Mouse (Mus musculus): ENCODE measurements around the gene Vsig10.
"Not testable (repeated sequence)": the region's sequence is repeated elsewhere in the genome, so short reads cannot be mapped to it uniquely, and the experiment has no call there.

The Vsig10 gene

DNA sequence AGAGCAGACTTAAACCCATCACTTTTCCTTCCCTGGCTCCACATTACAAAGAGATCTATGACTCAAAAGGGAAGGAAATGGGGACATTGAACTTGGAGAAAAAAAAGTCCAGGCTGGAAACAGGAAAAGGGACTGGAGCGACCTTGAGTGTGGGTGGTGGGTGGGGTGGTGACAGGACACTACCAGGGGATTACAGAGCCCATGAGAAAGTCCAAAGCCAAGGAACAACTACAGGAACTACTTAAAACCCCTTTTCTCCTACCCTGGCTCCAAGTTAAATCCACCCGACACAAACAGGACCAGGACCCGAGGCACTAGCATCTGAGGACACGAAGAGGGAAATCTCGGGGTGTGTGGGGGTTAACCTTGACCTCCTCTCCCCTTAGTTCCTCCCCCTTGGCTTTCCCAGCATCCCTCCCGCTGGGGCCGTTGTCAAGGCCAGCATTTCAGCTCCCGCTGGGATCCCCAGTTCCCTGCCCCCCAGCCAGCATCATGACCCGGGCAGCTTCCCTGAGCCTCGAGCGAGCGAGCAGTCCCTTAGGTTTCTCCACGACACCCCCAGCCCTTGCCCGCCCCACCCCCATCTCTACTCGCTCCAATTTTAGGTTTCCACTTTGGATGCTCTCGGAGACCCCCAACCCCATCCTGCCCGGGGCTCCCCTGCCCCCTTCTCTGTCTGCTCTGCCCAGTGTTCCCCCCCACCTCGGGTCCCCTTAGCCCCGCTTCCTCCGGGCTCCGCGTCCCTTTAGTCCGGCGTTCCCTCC is 37.7 kb downstream of the Vsig10 start:
- DNase-seq = peak; percentile 48

DNA sequence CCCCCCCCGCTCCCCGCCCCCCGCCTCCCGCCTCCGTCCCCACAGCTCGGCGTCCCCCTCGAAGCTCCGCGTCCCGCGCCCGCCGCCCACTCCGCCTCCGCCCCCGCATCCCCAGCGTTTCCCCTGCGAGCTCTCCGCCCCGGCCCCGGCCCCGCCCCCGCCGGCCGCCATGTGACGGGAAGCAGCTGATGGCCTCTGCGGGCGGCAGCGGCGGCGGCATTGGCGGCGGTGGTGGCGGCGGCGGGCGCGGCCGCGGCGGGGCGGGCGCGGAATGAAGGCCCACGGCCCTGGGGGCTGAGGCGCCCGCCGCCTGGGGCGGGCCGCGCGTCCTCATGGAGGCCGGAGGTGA is 38.2 kb downstream of the Vsig10 start, which contains the start of gene Wsb2:
TSS of gene Wsb2 (plus strand) at position 176 of the 349 bp plus-strand sequence.
- peak; percentile 87 for DNase-seq

DNA sequence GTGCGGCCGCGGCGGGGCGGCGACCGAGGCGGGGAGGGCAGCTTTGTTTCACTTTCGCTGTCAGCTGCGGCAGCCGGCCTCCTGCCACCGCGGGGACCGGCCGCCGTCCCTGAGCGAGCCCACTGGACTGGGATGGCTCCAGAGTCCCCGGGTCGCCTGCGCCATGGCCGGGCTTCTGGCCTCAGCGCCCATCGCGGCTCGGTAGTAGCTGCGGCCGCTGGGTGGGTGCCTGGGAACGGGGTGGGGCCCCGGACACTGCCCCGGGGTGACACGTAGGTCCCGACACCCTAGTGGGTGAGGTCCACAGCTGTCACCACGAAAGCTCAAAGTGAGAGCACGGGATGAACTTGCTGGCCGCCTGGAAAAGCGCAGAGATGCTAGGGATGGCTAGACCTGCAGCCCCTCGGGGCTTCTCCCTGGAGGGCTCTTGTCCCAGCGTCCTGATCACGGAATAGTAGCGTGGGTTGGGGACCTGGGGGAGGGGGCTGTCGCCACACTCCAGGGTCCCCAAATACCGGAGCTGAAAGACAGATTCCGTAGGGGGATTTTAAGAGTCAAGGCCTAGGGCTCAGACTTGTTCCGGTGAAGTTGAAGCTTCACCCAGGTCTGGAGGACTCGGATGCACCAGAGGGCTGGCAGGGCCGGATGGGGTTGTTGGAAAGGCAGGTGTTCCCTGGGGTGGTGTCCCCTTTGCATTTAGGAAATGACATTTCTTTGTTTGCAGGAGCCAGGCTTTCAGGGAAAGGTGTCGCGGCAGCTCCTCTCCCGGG is 38.8 kb downstream of the Vsig10 start:
- peak; percentile 21 for DNase-seq

DNA sequence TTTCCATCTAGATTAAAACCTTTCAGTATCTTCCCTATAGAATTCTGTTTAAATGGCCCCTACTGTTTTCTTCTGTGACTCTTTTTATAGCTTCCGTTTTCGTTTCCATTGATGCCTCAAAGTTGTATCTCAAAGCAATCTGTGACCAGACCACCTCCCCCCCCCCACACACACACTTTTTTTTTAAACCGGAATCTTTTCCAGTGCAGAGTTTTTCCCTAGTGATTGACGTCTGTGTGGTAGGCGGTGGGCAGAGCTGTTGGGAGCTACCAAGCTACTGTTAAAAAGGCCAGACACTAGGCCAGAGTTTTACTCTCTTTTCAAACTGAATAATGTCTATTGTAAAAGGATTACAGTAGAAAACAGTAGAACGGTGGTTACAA is 39.4 kb downstream of the Vsig10 start:
- no peak for DNase-seq

DNA sequence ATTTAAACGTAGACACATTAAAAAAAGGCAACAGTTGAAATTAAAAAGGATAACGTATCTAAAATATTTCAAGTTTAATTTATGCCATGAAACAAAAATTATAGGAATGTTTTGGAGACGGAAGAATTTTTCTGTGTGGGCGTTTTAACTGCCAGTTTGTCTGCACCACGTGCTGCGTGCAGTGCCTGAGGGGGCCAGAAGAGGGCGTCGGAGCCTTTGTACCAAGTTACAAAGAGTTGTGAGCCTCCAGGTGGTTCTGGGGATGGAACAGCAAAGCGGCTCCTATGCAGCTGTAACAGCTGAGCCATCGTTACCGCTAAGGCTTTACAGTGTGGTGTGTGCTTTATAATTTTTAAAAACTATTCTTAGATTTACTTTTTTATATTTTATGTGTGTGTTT is 39.8 kb downstream of the Vsig10 start:
- DNase-seq = peak; percentile 79

DNA sequence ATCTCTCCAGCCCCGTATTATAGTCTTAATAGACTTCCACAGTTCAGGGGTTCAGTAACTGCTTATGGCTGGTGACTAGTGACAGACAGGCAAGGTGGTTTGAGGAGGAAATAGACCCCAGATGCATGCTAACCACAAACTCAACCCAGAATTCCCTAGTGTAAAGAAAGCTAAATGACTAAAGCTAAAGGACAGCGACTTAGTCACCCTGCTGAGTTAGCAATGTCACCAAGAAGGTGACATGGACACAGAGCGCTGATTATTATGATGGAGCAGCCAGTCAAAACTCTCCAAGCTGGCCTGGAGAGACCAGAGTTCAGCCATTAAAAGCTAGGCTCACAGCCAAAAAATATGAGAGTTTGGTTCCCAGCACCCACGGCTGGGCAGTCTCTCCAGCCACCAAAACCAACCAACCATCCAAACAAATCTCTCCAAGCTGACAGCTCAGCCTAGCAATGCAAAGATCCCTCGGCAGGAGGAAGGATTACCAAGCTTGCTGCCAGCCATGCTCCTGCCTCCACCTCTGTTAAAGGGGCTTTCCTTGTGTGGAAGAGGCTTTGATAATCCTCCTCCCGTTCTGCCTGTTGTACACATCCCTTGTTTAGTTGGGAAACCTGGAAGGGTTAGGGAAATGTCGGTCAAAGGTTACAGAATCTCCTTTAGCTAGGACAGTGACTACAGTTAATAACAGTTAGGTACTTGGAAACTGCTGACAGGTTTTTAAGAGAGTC is 40.8 kb downstream of the Vsig10 start:
- no peak for DNase-seq

DNA sequence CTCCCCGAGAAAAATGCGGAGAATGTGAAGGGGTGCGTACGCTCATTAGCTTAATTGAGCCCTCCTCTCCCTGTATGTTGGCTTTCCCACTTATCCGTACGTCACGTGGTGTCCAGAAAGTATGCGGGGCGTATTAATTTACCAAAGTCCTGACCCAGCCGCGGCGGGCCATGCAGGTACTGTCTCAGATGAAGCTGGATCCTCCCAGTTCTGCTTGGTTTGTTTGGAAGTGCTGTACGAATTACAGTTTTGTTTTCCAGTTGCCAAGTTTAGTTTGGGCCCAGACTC is 41.3 kb downstream of the Vsig10 start:
- DNase-seq = peak; percentile 40

DNA sequence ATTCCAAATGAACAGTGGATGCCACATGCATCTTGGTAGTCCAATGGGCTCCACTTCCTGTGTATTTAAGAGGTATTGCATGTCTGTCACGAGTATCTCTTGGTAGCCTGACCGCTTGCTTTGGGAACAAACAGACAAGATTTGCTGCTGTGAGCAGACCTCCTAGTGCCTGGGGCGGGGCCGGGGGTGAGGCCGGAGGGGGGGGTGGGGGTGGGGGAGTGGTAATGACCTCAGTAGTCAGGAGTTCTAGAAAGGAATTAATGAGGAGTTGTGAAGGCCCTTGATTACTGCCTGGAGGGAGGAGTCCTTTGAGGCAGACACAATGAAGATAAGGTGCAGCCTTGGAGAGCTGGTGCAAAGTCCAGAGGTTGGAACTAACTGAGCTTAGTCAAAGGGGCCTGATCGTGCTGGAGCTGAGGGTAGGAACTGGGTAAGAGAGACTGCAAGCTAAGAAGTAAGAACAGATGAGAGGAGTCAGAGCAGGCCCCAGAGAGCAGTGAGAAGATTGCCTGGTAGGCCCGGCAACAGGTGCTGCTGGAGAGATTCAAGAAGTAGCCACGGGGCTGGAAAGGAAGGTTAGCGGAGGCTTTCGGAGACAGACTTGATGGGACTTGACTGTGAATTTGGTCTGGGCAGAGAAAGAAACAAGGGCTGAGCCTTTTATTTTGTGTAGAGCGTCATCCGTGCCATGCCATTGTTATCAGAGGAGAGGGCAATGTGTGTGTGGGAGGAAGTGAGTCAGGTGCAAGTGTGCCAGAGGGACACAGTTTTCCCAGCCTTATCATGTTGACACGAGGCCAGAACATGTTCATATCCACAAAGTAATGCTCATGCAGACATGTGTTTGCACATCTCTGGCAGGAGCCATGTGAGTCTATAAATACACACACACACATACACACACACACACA is 42.0 kb downstream of the Vsig10 start:
- DNase-seq = no peak

DNA sequence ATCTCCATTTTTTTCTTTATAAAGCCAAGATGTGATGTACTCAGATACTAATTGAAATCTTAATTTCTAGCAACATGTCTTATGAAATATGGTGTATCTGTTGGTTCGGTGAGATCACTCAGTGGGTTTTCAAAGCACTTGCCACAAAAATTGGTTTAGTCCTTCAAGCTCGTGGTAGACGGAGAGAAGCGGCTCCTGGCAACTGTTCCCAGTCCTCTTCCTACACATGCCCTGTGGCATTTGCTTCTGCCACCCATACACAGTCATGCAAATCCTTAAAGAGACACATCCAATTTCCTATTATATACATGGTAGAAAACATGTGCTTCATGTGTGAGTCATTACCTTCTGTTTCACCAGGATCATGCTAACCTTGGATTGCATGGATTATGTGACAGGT is 42.7 kb downstream of the Vsig10 start:
- no peak for DNase-seq

DNA sequence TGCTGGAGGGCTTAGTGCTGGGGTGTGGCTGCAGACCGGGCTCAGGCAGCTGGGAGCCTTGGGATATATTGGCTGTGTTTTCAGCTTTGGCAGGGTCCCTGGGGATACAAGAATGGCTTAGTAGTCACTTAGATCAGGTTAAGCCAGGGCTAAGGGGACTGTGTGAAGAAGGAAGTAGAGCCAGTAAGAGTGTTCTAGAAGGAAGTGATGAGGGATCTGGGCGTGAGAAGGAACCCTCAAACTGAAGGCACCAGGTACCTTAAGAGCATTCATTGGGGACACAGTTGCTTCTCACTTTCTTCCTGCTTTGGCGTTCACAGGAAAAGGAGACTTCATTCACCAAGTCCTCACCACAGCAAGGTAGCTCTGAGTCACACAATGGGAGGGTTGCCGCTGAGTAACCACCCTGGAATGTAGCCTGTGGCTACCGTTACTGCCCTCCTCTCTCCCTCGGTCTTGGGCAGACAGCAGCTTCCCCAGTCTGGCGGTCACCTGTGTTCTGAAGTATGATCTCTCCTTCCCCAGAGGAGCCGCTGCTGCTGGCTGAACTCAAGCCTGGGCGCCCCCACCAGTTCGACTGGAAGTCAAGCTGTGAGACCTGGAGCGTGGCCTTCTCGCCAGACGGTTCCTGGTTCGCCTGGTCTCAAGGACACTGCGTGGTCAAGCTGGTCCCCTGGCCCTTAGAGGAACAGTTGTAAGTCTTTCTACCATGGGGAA is 44.3 kb downstream of the Vsig10 start:
- DNase-seq = peak; percentile 29

DNA sequence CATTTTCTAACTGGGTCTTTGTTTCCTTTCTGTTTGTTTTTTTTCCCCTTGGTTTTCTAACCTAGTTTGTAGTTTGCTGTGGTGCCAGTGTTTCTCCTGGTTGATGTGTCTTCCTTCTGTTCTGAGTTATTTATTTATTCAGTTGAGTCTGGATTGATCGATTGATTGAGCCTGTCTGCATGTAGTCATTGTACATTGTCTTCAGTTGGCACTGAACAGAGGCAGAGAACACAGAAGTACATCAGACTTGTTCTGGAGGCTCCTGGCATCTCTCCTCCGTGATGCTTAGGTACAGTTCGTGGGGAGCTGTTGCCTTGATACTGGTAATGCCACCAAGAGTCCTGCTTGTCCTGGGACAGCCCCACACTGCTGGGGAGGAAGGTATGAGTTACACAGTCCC is 45.9 kb downstream of the Vsig10 start:
- no peak for DNase-seq

DNA sequence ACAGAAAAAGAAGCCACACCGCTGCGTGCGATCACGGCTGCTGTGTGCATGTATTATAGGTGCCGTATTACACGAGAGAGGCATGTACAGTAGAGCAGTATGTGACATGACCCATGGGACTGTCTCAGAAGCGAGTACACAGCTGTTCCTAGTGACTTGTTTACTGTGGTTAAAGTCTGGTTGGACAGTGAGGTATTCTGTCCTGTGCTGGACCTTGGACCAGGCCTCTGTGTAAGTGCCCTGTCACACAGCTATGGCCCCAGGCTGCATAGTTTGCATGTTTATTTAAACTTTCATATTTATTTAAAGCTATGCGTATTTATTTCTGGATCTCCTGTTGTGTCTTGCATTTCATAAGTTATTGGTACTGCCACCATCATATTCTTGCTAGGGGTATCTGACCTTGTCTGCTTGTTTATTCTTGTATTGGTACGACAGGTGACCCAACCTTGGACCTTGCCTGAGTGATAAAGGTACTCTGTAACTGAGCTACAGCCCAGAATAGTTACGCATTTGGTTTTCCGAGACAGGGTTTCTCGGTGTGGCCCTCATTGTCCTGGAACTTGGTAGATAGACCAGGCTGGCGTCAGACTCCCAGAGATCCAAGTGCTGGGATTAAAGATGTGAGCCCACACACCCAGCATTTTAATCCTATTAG is 47.1 kb downstream of the Vsig10 start:
- no peak for DNase-seq

DNA sequence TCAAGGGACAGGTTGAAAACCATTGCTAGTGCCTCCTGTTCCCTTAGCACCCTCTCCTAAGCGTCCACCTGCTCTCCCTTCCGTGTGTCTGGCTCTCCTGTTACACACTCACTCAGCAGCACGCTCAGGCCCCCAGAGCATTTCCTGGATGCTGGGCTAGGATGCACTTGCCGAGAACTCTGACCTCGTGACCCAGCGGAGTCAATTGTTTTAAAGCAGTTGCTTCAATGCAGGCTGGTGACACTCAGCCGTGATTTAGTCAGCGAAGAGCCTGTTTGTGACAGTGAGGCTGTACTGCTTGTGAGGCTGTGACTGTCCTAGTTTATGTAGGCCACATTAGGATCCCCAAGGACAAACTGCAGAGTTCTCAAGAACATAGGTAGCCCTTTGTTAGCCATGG is 48.3 kb downstream of the Vsig10 start:
- no peak for DNase-seq

DNA sequence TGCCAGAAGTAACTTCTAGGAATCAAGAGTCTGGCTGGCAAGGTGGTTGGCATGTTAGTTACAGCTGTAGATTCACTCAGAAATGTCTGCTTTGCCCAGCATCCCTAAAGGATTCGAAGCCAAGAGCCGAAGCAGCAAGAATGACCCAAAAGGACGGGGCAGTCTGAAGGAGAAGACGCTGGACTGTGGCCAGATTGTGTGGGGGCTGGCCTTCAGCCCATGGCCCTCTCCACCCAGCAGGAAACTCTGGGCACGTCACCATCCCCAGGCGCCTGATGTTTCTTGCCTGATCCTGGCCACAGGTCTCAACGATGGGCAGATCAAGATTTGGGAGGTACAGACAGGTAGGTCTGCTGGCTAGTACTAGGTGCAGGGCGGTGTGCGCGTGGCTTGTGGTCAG is 51.7 kb downstream of the Vsig10 start:
- peak; percentile 18 for DNase-seq

DNA sequence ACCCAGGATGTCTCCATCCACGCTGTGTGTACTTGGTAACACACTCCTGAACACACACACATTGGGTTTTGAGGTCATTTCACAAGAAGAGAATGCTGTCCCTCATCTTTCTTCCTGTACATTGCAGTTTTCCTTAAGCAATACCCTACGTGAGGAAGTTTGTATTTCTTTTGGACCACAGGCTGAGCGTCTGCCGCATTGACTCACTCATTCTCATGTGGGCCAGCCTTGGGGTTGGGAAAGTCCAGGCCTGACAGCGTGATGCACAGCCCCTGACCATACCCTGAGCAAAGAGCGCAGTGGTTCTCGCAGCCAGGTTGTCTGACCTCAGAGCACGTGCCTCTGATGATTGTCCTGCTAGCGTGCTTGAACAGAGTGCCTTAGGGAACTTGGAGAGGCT is 54.5 kb downstream of the Vsig10 start:
- no peak for DNase-seq

DNA sequence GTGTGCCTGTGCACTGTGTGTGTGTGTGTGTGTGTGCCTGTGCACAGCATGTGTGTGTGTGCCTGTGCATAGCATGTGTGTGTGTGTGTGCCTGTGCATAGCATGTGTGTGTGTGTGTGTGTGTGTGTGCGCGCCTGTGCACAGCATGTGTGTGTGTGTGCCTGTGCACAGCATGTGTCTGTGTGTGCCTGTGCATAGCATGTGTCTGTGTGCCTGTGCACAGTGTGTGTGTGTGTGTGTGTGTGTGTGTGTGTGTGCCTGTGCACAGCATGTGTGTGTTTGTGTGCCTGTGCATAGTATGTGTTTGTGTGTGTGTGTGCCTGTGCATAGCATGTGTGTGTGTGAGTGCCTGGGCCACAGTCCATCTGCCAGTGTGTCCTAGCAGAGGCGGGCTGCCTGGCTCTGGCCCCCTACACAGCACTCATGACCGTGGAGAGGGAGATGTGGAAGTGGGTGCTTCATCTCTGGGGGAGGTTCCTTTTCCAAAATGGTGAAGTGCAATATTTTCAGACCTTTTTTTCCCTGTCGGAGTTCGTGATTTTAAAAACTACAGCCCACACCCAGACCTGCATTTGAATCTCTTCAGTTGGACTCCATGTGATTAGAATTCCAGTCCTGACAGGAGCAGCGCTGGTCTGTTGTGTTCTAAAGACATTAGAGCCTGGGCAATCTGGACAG is 55.6 kb downstream of the Vsig10 start:
- no peak for DNase-seq

DNA sequence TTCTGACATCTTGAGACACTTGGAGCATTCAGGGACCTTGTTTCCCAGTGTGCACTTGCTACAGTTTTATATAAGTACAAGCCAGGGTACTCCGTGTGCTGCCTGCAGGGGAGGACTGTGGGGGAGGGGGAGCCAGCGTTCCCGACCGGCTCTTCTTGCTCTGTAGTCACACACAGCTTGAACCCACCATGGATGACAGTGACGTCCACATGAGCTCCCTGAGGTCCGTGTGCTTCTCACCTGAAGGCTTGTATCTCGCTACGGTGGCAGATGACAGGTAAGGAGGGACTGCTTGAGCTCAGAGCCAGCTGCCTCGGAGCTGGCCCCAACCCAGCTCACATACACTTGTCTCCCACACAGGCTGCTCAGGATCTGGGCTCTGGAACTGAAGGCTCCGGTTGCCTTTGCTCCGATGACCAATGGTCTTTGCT is 57.5 kb downstream of the Vsig10 start:
- no peak for DNase-seq

DNA sequence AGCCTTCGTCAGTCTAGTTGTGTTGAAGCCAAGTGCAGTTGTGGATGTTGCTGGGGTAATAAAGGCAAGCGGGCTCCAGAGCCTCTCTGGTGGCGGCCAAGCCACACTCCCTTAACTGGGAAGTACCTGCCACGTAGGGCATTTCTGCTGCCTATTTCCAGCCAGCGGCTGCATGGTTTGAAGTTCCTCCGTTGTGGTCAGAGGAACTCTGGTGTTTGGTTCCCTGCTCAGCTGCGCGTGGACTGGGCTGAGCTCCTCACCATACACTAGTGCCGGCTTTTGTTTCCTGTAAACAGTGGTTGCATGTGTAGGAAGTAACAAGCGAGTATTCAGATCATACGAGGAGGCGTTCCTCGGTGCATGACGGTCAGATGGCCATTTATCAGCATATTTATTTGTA is 58.8 kb downstream of the Vsig10 start:
- not testable (repeated sequence) for DNase-seq

DNA sequence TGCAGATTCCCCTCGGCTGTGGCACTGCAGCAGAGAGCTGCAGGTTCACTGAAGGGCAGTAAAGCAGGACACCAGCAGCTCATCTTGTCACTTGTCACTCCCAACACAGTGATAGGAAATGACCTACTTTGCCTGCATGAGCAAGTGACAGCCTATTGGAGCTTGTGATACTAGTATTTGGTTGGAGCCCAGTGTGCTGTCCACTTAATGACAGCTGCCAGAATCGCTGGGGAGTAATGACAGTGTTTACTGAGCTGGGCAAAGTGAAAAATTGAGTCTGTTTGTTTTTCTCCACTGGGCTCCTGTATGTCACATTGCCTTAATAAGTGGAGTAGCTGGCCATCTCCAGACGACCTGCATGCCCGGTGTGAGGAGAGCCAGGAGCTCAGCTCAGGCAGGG is 61.3 kb downstream of the Vsig10 start:
- no peak for DNase-seq

DNA sequence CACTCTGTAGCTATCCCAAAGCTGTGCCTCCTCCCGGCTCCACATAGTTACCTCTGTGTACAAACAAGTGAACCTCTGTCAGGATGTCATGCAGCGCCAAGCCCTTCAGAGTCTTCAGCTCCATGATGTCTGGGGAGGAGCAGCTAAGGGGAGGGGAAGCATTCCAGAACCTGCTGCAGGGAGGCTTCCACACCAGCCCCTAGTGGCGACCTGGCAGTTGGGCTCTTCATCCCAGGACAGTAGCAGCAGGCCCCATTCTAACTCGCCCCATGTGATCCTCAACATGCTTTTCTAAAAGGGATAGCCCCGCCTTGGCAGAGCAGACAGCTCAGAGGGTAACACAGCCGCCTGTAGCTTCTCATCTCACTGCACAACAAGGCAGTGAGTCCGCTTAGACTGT is 62.9 kb downstream of the Vsig10 start:
- DNase-seq = no peak

DNA sequence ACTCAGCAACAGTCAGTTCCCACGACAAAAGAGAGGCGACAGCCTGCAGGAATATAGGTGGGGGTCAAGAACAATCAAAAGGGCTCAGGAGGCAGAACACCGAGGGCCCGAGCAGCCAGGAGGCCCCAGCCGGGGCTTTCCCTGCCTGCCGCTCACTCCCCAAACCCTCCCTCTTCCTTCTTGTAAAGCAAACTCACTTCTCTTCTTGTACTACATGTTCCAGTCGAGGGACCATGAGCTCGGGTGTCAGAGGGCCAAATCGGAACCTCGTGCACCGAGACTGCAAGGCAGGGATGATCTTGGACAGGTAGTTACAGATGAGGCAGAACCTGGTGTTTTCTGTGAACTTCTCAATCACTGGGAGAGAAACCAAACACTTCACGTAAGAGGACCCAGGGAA is 64.3 kb downstream of the Vsig10 start:
- no peak for DNase-seq

Data from lung, postnatal 14 days (tissue).